Mouse (Mus musculus): ENCODE data around the gene Timm8b.
"Not testable (repeated sequence)": the region's sequence is repeated elsewhere in the genome, so short reads cannot be mapped to it uniquely, and the experiment has no call there.

Gene Timm8b

DNA sequence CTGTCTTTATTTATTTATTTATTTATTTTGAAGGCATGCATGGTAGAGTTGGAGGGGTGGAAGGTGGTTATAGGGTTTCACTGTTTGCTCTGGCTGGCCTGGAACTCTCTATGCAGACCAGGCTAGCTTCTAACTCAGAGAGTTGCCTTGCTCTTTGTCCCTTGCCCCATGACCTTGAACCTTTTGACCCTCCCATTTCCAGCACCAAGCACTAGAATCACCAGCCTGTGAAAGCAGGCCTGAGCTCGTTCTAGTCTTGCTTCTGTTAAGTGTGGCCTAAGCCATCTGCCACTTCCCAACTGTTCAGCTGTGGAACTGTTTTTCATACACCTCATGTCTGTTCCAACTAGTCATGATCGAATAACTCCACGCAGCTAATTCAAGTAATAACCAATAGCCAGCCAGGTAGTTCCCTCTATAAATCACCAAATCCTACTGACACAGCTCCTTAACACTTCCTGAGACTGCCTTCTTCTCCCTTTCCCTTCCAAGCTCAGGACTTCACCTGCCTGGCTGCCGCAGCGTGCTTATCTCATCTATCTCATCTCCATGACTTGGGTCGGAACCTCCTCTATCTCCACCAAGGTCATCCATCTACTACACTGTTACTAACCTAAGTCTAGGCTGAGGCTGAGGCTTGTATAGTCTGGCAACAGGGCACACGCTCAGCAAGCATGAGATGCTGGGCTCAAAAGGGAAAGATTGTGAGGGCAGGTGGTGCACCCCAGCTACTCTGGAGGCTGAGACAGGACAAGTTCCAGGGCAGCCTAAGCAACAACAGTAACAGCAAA, 1.5 kb upstream of the Timm8b start:
- no peak for DNase-seq (ENCODE audit: low read depth)

- no peak for DNase-seq (ENCODE audit: low read depth)
Measured at GRCm38 (mm10) chr9:50603998-50604324, 251 bp downstream of the Timm8b start.

DNA sequence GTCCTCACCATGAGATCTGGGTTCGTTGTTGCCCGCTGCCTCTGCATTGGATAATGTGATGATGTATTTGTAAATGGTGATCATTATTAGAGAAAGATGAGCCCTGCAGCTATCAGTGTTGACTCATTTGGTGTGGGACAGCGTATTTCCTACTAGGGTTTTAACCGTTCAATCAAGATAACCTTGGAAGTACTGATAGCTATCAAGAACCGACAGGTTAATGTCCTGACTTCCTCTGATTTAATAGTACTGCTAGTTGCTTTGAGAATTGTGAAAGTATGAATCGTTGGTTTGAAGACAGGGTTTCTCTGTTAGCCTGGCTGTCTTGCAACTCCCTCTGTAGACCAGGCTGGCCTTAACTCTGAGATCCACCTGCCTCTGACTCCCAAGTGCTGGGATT, 628 bp downstream of the Timm8b start:
- DNase-seq (ENCODE audit: low read depth) = peak; percentile 14

DNA sequence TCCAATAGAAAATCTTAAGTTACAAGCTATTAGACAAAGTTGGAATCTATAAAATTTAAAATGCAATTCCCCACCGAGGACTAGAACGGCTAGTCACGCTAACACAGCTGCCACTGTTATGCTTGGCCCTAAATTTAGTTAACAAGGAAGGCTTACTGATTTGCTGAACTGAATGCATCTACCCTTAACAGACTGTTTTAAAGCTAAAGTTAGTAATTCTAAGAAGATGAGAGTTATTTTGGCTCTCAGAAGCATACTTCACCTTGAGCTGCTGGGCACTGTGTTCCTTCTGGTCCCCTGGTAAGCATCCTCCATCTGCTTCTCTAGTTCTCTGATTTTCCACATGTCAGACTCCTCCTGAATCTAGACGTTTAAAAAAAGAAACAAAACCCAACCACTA, 8.4 kb downstream of the Timm8b start:
- DNase-seq (ENCODE audit: low read depth) = no peak

DNA sequence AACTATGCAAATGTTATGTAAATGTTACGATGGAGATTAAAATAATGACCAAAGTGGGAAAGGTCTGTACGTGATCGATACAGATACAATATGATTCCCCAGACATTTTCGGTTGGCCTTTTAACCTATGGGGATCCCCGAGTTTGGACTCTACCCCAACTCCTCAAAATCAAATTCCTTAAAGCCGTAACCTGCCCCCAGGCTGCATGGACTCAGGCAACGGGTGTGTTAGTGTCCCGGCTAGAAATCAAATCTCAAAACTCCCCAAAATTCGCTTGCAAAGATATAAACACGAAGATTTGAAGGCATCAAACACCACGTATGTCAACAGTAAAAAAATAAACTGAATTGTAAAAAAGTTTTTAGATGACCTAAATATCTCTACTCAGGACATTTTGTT, 12.5 kb downstream of the Timm8b start:
- DNase-seq (ENCODE audit: low read depth) = no peak

- DNase-seq (ENCODE audit: low read depth) = peak; percentile 93
Measured at GRCm38 (mm10) chr9:50616766-50617603, 13.3 kb downstream of the Timm8b start, which contains the start of the genes Pih1d2 and Nkapd1. Gene Pih1d2, plus strand, starts transcription at chr9:50617321. Gene Nkapd1, minus strand, starts transcription at chr9:50617464.

DNA sequence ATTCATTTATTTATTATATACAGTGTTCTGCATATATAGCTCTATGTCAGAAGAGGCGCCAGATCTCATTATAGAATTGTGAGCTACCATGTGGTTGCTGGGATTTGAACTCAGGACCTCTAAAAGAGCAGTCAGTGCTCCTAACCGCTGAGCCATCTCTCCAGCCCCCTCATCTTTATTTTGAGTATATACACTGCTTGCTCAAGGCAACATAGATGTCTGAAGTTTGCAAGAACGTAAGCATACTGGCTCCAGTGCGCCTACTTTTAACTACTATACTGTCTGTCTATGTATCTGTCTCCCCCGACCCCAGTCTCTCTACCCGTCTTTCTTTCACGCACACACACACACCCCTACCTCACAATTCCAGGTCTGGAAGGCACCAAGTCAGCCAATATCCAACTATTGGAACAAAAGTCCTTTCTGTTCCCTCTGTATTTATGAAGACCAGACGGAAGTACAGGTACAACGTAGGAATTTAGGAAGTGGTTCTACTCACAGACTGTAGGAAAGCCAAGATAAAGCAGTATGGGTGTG, 14.2 kb downstream of the Timm8b start:
- no peak for DNase-seq (ENCODE audit: low read depth)

GRCm38 (mm10) chr9:50630903-50631302, 27.2 kb downstream of the Timm8b start:
- DNase-seq (ENCODE audit: low read depth) = not testable (repeated sequence)

DNA sequence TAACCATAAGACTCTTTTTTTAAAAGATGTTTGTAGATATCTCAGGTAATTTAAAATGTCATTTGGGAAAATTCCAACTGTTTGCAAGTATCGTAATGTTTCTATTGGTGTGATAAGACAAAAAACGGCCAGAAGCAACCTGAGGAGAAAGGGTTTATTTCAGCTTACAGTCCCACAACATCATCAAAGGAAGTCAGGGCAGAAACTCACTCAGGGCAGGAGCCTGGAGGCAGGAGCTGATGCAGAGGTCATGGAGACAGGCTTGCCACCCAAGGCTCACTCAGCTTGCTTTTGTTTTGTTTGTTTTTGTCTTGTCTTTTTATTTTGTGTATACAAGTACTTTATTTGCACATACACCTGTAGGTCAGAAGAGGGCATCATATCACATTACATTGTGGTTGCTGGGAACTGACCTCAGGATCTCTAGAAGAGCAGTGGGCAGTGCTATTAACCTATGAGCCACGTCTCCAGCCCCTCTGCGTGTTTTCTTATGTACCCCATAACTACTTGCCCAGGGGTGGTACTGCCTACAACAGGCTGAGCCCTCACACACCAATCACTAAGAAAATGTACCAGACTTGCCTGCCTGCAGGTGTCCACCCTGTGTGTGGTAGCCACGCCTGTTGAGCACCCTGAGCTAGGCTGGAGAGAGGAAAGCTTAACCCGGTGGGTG, 28.4 kb downstream of the Timm8b start:
- DNase-seq (ENCODE audit: low read depth) = no peak

- peak; percentile 55 for DNase-seq (ENCODE audit: low read depth)
Measured at GRCm38 (mm10) chr9:50633059-50633458, 29.3 kb downstream of the Timm8b start.

GRCm38 (mm10) chr9:50634270-50634669, 30.6 kb downstream of the Timm8b start:
- no peak for DNase-seq (ENCODE audit: low read depth)

DNA sequence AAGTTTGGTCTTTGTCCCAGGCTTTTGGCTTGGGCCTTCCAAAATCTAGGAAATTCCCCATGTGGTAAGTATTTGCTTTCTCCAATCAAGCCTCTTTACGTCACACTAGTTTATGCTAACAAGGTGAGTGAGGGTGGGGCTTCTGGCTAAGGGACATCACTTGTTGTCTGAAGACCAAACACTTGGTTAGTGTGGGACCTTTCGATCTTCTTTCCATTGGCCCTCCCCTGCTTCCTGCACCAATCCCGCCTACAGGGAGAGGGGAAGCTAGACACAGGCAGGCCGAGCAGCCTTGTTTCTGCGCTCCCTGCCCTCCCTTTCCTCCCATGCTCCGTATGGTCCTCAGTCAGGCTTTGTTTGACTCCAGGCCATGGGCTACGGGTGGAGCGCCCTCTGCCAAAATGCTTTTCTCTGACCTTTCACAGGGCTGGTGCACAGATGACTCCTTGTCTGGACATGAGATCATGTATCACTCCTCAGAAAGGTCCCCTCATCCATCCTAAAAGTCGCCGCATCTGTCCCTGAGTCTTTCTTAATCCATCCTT, 43.2 kb downstream of the Timm8b start:
- DNase-seq (ENCODE audit: low read depth) = no peak

DNA sequence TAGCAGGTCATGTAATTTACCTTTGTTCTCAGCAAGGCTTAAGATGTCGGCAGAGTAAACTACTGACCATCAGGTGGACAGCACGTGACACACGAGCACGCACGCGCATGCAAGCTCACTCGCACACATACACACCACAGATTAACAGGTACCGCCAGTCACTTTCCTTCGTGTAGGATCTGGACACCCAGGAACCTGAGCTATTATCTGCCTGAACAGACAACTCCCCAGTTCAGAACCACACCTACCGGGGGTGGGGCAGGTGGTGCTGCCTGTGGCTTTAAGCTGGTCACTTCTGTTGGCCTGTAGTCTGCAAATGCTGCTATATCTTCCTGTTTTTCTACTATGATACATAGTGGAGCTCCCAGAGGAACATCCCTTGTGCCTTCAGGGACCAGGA, 46.8 kb downstream of the Timm8b start:
- no peak for DNase-seq (ENCODE audit: low read depth)

Data from NIH3T3 (cell line).